Mouse (Mus musculus): ENCODE measurements at regions not wholly inside any gene's neighbourhood (a gene's known extent, or its start where the extent isn't known, plus 50 kb on each side); places are given as distances from the start of the nearest gene placed in this dataset.
A peak's percentile ranks its signal among the peaks of the same experiment; 100 is the strongest.

- no peak for DNase-seq (ENCODE audit: low spot score in 2 of 2)
Measured at GRCm38 (mm10) chr13:82849037-82849436, 654.8 kb upstream of the Mef2c start.

GRCm38 (mm10) chr13:82869869-82870268, 634.0 kb upstream of the Mef2c start:
- DNase-seq (ENCODE audit: low spot score in 2 of 2) = no peak

GRCm38 (mm10) chr13:82874091-82874490, 629.7 kb upstream of the Mef2c start:
- DNase-seq (ENCODE audit: low spot score in 2 of 2) = no peak

GRCm38 (mm10) chr13:82883368-82883767, 620.5 kb upstream of the Mef2c start:
- no peak for DNase-seq (ENCODE audit: low spot score in 2 of 2)

- DNase-seq (ENCODE audit: low spot score in 2 of 2) = no peak
Measured at GRCm38 (mm10) chr13:82888755-82889154, 615.1 kb upstream of the Mef2c start.

- DNase-seq (ENCODE audit: low spot score in 2 of 2) = peak in 1 of 2 experiments; percentile 19
Measured at GRCm38 (mm10) chr13:82892731-82893130, 611.1 kb upstream of the Mef2c start.

- DNase-seq (ENCODE audit: low spot score in 2 of 2) = no peak
Measured at GRCm38 (mm10) chr13:82899686-82900085, 604.1 kb upstream of the Mef2c start.

- no peak for DNase-seq (ENCODE audit: low spot score in 2 of 2)
Measured at GRCm38 (mm10) chr13:82902160-82902559, 601.7 kb upstream of the Mef2c start.

GRCm38 (mm10) chr13:82903637-82904036, 600.2 kb upstream of the Mef2c start:
- DNase-seq (ENCODE audit: low spot score in 2 of 2) = no peak

GRCm38 (mm10) chr13:82907689-82908088, 596.1 kb upstream of the Mef2c start:
- DNase-seq (ENCODE audit: low spot score in 2 of 2) = peak in 1 of 2 experiments; percentile 38

- peak in 1 of 2 experiments; percentile 56 for DNase-seq (ENCODE audit: low spot score in 2 of 2)
Measured at GRCm38 (mm10) chr13:82909151-82909550, 594.7 kb upstream of the Mef2c start.

- DNase-seq (ENCODE audit: low spot score in 2 of 2) = no peak
Measured at GRCm38 (mm10) chr13:82912859-82913258, 591.0 kb upstream of the Mef2c start.

- no peak for DNase-seq (ENCODE audit: low spot score in 2 of 2)
Measured at GRCm38 (mm10) chr13:82915194-82915593, 588.6 kb upstream of the Mef2c start.

GRCm38 (mm10) chr13:82930010-82930409, 573.8 kb upstream of the Mef2c start:
- DNase-seq (ENCODE audit: low spot score in 2 of 2) = no peak

- no peak for DNase-seq (ENCODE audit: low spot score in 2 of 2)
Measured at GRCm38 (mm10) chr13:82937856-82938255, 566.0 kb upstream of the Mef2c start.

- no peak for DNase-seq (ENCODE audit: low spot score in 2 of 2)
Measured at GRCm38 (mm10) chr13:82942691-82943341, 561.0 kb upstream of the Mef2c start.

GRCm38 (mm10) chr13:82946931-82947330, 556.9 kb upstream of the Mef2c start:
- no peak for DNase-seq (ENCODE audit: low spot score in 2 of 2)

- peak; percentile 42 to 51 for DNase-seq (ENCODE audit: low spot score in 2 of 2)
Measured at GRCm38 (mm10) chr13:82949541-82949940, 554.3 kb upstream of the Mef2c start.

GRCm38 (mm10) chr13:82962333-82962732, 541.5 kb upstream of the Mef2c start:
- DNase-seq (ENCODE audit: low spot score in 2 of 2) = no peak

- peak; percentile 12 to 13 for DNase-seq (ENCODE audit: low spot score in 2 of 2)
Measured at GRCm38 (mm10) chr13:82971722-82972121, 532.1 kb upstream of the Mef2c start.

GRCm38 (mm10) chr13:82974210-82974811, 529.5 kb upstream of the Mef2c start:
- no peak for DNase-seq (ENCODE audit: low spot score in 2 of 2)

GRCm38 (mm10) chr13:83001118-83001517, 502.7 kb upstream of the Mef2c start:
- DNase-seq (ENCODE audit: low spot score in 2 of 2) = no peak

- DNase-seq (ENCODE audit: low spot score in 2 of 2) = no peak
Measured at GRCm38 (mm10) chr13:83016686-83017085, 487.1 kb upstream of the Mef2c start.

- no peak for DNase-seq (ENCODE audit: low spot score in 2 of 2)
Measured at GRCm38 (mm10) chr13:83020829-83021228, 483.0 kb upstream of the Mef2c start.
